Mouse (Mus musculus) adrenal gland, adult 18-20 months (tissue): ENCODE results near the gene Atp2a2. TPM values are rescaled to one million over a fixed set of nuclear protein-coding genes. Genes with fewer than 3 reads are reported as not detected.
"Not testable (repeated sequence)": the region's sequence is repeated elsewhere in the genome, so short reads cannot be mapped to it uniquely, and the experiment has no call there.

Experiments
- DNase-seq, 2 experiments: peaks; one replicate each; pipeline ENCODE4 v3.0.0; 2021 to 2022; ENCODE audit warnings: low spot score in 2 of 2
- total RNA-seq, 2 experiments: library from RNA; stranded (reverse); gene quantifications; 1 replicate in 1 of 2; 2 replicates in 1 of 2; pipeline ENCODE4 v1.2.3; 2021

Atp2a2 gene
- total RNA-seq, 2 experiments from 2014 or later, result 198 to 199 TPM

DNA sequence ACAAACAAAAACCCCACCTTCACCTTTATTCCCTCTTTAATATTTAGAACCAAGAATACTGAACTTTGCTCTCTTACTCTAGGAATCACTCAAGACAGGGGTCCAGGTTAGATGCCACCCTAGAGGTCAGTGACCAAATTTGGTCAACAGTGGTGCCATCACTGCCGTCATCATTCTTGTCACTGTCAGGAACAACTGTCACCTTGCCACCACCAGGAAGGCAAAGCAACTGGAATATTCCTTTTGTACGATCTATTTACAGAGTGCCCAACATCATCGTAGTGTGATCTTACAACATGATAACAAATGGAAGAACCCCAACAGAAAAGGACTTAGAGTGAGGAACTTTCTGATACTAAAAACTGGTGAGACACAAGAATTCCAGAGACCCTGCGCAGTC is 1.9 kb downstream of the Atp2a2 start:
- no peak for DNase-seq

DNA sequence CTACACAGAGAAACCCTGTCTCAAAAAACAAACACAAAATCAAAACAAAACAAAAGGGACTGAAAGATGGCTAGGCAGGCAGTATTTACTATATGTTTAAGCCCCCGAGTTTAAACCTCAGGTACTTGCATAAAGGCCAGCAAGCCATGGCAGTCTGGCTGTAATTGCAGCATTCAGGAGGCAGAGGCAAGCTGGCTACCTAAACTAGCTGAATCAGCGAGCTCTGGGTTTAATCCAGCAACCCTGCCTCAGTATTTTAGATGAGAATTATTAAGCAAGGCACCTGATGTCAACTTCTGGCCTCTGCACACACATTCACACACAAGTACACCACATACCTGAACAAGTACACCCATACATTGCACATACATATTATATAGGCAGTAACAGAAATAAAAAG is 4.0 kb downstream of the Atp2a2 start:
- no peak for DNase-seq

DNA sequence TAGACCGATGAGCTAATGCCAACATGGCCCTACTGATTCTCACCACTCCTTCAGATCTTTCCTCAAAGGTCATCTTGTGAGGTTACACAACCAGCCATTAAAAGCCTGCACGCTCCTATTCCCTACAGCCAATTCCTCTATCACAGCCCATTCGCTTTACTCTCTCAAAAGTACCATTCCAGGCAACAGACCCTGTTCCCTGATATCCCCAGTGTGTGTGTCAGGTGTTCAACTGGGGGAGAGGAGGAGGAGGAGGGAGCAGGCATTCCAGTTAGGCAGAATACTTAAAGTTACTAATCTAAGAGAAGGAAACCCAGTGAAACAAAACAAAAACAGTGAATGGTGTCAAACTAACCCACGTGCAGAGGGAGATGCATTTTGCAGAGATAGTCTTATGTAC is 5.0 kb downstream of the Atp2a2 start:
- DNase-seq, result no peak

DNA sequence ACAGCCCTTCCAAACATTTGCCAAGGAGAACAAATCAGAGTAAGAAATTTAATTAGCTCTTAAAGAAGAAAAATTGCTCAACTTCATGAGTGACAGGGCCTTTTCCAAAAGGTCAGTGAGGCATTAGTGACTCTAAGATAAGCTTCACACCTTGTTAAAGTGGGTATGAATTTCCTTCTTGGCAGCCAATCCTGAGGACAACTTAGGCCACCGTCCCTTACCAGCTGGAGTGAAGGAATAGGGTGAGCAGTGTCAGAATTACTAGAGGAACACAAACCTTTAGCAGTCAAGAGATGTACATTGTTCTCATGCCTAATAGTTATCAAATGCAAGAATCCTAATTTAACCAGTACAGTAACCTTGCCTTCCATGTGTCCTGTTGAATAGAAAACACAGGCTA is 7.6 kb downstream of the Atp2a2 start:
- no peak for DNase-seq

DNA sequence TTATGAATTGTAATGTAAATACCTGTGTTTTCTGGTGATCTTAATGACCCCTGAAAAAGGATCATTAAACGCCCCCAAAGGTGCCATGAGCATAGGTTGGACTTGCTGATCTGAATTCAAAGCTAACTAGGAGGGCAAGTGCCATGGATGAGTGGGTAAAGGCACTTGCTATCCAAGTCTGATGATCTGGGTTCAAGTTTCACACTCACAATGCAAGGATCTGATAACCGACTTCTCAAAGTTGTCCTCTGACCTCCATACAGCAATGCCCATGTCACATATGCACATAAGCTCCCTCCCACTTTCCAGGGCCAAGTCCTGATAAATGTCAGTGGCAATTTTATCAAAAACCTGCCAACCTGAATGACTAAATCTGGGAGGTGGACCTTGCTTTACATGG is 9.0 kb downstream of the Atp2a2 start:
- no peak for DNase-seq

DNA sequence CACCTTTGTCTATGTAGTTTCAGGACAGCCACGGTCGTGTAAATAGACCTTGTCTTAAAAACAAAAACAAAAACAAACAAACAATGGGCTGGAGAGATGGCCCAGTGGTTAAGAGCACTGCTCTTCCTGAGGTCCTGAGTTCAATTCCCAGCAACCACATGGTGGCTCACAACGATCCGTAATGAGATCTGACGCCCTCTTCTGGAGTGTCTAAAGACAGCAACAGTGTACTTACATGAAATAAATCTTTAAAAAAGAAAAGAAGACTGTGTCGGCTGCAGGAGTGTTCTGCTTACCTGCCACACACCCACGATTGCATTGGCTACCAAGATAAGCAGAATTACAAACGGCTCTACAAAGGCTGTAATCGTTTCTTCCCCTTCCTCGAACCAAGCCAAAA is 10.6 kb downstream of the Atp2a2 start:
- DNase-seq, result no peak

DNA sequence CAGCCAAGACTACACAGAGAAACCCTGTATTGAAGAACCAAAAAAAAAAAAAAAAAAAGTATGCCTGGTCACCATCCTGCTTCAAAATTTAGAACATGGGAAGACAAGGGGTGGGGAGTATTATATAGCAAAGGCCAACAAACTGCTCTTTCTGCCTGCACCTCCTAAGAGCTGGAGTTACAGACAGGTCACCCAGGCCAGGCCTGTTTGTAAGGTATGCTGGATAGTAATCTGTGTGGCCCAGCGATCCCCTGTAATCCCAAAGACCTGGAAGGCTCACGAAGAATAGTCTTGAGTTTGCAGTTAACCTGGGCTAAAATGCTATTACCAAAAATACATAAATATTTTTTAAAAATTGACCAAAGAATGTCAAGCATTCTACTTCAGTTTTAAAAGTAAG is 11.9 kb downstream of the Atp2a2 start:
- DNase-seq, result no peak

DNA sequence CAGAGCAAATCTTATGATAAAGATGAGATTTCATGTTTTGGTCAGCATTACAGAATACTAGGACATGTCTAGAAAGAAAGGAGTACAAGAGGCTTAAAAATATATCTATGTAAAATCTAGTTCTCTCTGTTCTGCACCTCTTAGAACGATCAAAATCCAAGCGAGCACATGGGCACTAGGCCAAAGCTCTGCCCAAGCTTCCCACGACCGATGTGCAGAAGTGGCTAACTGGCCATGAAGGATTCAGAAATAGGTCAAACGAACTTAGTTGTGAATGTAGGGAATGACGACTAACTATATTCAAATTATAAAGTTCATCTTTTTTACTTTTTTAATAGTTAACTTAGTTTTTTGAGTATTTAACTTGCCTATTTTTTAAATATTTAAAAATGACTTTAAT is 14.2 kb downstream of the Atp2a2 start:
- no peak for DNase-seq

DNA sequence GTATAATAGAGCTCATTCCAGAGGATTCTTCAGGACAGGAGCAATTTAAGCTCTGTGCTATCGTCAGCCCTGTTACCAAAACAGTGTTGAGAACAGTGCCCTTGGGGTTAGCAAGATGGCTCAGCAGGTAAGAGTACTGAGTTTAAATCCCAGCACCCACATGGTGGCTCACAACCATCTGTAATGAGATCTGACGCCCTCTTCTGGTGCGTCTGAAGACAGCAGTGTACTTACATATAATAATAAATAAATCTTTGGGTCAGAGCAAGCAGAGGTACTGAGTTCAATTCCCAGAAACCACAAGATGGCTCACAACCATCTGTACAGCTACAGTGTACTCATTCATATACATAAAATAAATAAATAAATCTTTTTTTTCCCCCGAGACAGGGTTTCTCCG is 15.8 kb downstream of the Atp2a2 start:
- not testable (repeated sequence) for DNase-seq

DNA sequence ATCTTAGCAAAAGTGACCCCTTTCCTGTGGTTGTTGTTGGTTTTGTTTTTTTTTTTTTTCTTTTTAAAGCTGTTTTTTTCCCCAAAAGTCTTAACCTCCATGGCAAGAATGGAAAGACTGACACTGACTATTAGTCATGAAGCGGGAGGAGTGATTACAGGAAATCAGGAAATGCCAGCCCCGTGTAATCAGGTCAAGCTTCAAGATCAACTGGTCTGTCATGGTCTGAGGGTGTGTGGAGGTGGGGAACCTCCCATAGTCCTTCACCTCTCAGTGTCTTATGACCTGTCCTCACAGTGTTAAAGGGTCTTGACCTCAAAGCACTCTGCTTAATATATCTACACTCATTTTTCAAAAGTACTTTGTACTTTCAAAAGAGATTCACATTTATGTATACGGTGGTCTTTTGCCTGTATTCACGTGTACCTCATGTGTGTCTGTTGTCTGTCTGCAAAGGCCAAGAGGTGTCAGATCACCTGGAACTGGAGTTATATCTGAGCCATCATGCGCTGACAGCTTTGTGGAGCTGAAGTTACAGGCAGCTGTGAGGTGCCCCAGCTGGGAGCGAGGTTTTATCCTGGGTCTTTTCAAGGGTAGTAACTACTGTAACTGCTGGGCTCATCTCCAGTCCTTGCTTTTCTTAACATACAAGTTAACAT is 19.2 kb downstream of the Atp2a2 start:
- no peak for DNase-seq

DNA sequence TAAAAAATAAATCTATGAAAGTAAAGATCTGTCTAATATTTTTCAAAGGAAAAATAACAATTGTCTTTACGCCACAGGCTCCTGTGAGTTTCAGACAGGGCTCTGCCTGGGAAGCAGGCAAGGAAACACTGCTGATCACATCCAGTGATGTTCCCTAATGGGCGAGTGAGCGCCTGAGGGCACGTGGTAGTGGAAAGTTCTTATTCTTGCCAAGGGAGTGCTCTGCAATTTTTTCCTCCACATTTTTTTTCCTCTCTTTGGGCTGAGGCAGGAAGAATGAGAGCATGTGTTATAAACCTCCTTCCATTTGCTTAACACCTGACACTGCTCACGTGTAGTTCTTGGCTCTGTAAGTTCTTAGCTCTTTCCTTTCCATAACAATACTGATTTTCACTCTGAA is 20.2 kb downstream of the Atp2a2 start:
- no peak for DNase-seq

DNA sequence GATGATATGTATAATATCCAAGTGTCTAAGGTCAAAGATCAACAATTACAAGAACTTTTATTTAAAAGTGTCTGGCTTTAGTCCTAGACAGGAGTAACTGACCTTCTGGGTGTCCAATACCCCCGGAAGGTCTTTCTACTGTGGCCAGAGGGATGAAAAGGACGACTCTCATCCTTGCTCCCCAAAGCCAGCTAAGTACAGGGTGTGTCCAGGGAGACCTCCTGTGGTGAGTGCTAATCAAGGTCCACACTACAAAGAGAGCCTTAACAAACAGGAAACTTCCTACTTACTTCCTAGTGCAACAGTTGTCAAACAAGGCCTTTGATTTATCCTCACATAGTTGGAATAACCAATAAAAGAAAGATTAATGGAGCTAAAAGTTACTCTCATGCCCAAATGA is 22.9 kb downstream of the Atp2a2 start:
- no peak for DNase-seq

DNA sequence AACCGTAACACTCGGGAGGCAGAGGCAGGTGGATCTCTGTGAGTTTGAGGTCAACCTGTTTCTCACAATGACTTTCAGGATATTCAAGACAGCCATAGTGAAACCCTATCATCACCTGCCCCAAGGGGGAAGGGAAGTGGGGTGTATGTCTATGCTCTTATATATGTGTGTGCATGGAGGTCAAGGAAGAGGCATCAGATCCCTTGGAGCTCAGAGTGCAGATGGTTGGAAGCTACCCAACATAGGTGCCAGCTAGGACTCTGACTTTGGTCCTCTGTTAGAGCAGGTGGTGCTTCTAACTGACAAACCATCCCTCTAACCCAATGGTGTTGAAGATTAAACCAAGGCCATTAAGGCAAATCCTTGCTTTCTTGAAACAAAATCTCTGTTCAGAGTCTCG is 24.5 kb downstream of the Atp2a2 start:
- DNase-seq, result no peak

DNA sequence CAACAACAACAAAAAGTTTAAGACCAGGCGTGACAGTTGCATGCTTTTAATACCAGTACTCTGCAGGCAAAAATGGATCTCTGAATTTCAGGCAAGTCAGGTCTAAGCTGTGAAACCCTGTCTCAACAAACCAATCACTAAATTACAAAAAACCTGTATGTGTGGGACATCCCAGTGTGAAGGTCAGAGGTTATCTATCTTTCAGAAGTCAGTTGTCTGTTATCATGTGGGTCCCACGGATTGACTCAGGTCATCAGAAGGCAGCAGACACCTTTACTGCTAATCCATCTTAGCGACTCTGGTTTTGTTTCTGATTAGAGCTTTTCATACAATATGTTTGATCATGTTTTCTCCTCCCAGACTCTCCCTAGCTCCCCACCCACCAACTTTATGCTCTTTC is 25.9 kb downstream of the Atp2a2 start:
- DNase-seq, result no peak

DNA sequence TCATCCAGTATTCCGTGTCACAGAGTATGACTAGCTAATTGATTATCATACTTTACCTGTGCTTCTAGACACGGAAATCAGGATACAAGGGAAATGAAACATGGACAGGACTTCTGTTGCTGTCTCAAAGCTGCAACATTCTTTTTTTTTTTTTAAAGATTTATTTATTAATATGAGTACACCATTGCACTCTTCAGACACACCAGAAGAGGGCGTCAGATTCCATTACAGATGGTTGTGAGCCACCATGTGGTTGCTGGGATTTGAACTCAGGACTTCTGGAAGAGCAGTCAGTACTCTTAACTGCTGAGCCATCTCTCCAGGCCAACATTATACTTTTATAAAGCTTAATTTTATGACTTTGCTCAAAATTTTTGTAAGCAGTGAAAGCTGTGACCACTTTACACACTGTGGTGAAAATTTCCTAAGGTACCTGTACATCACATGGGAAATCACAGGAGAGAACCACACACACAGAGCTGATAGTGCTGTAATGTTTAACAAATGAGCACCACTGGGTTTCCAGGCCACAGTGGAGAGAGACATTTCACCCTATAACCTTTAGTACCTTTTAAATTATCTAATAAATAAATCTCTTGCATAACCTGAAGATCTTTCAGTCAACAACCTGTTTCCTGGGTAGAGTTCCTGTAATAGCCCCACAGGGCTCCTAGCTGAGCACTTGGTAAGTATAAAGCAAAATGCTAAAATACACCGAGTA is 27.2 kb downstream of the Atp2a2 start:
- DNase-seq, result no peak

DNA sequence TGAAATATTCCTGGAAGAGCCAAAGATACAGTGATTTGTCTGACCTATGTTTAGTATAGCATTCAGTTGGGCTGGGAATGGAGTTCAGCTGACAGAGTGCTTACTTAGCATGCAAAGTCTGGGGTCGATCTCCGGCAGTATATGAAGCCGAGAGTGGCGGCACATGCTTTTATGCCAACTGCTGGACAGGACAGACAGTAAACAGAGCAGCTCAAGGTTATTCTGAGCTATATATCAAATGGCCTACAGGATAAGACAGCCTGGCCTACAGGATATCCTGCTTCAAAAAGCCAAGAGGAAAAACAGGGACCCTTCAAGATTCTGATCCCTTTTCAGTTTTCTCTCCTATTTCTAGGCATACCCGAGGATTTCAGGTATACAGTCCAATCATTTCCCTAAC is 30.4 kb downstream of the Atp2a2 start:
- no peak for DNase-seq

DNA sequence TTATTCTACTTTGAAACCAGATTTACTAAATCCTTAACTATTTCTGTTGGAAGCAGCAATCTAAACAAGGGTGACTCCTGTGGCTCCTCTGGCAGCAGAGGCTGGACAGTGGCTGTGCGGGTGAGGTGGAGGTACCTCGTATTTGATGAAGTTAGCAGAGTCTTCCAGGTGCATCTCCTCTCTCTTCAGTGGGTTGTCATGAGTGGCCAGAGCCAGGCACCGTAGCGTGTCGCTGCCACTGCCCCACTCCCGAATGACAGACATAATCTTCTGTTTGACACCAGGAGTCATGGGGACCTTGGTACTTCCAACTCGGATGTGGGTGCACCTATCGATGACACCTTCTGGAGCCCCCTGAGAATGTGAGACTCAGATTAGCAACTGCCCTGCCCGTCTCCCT is 40.6 kb downstream of the Atp2a2 start:
- no peak for DNase-seq

DNA sequence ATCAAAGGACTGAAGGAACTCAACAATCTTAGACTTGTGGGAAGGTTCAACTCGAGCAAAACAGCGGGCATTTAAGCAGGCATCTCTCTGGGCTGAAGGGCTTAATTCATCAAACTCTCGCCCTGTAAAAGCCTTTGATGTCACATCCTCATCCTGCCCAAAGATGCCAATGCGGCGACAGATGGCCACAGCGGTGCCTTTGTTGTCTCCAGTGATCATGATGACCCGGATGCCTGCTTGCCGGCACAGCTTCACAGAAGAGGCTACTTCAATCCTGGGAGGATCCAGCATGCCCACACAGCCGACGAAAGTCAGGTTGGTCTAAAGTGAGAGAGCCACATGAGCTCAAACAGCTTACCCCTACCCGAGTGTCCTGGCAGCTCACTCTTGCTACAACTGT is 41.4 kb downstream of the Atp2a2 start:
- DNase-seq, result no peak

DNA sequence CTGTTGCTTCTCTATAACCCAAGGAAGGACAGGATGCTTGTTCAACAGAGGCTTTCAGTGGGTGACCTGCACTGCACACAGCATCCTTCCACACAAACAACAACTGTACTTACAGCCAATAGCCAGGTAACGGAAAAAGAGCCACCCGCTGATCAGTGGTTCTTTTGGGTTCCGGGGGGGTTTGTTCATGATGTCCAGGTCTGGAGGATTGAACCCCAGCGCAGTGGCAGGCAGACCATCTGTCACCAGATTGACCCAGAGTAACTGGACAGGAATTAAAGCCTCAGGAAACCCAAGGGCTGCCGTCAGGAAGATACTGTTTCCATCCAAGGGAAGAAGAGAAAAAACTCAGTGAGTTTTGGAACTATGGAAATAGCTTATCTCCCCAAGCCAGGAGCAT is 42.7 kb downstream of the Atp2a2 start:
- no peak for DNase-seq

DNA sequence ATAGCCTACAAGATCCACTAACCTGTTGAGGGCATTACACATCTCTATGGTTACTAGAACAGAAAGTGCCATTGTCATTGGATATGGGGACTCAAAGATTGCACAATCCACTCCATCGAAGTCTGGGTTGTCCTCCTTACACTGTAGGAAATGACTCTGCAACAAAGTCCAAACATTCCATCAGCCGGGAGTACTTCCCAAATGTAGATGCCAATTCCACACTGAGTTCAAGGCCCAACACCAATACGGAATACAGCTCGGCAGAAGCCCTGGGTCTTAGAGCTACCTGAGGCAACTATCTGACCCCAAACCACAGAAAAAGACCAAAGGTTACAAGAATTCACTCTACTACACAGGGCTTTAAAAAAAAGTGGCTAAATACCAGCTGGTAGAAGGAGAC is 44.0 kb downstream of the Atp2a2 start:
- no peak for DNase-seq

DNA sequence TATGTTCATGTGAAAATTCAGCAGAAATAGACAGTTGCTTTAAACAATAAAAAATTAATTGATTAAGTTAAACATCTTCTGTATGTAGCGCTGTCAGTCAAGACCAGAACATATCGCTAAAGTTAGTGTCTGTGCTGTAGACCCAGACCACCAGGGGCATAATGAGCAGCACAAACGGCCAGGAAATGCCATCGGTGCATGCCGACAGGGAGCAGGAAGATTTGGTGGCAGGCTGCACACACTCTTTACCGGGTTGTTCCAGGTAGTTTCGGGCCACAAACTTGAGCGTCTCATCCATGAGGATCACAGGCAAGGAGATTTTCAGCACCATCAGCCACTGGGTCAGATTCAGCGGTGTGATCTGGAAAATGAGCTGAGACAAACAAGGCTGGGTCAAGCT is 45.0 kb downstream of the Atp2a2 start:
- not testable (repeated sequence) for DNase-seq

DNA sequence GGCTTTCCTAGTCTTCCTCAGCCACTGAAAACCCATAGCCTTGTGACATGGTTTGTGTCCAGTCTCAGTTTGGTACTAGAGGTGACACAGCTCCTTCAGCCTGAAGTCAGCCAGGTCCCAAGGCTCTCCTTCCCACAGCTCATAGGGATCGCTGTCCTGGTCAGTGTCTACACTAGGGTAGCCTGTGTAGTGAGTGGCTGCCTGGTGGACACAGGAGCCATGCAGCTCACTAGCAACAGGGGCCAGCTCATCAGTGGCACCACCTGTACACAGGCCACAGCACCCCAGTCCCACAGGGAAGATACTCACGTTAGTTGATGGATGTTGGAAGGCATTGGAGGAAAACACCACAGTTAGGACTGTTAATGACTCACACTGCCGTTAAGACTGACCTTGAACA is 46.4 kb downstream of the Atp2a2 start:
- no peak for DNase-seq

DNA sequence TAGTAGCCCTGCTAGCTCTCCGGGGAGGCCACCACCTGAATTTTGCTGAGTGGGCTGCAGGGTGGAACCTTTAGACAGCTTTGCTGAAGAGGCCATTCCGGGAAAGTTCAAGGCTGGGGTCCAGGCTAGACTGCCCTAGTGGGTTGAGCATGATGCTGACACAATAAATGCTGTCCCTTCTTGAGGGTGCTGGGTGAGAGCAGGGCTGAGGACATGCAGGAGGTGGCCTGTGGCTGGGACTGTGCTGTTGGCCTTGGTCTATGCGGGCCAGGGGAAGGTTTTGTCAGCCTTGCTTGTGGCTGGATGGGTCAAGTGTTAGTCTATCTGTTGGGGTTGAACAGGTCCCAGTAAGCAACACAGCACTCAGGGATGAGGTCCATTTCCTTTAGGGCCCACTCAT is 47.1 kb downstream of the Atp2a2 start:
- DNase-seq, result no peak
